Mouse (Mus musculus) stomach, postnatal 0 days (tissue): ENCODE measurements at regions not wholly inside any gene's neighbourhood (a gene's known extent, or its start where the extent isn't known, plus 50 kb on each side); places are given as distances from the start of the nearest gene placed in this dataset.

ENCODE experiments used
- ATAC-seq: fragments of 200-750 bp; cut with Nextera tagmentation; 2 replicates; pipeline ENCODE4 v1.8.0; 2017; ENCODE audit not compliant: low FRiP score, low TSS enrichment
- DNase-seq: peaks from one replicate; pipeline ENCODE4 v3.0.0-alpha.2; 2016; ENCODE audit warnings: low spot score
- H3K27ac ChIP-seq: fragments of 300-500 bp; sonication (generic); replicated peaks from 2 replicates; pipeline ENCODE4 v1.5.1; 2014; ENCODE audit warnings: mild to moderate bottlenecking, control low read depth
- H3K27me3 ChIP-seq: fragments of 300-500 bp; sonication (generic); 2 replicates; pipeline ENCODE4 v1.6.1; 2014; ENCODE audit warnings: low read length; ENCODE audit not compliant: control insufficient read depth, insufficient read depth
- H3K36me3 ChIP-seq: fragments of 300-500 bp; sonication (generic); 2 replicates; pipeline ENCODE4 v1.6.1; 2014; ENCODE audit warnings: low read length, mixed read lengths; ENCODE audit not compliant: control insufficient read depth, insufficient read depth
- H3K4me1 ChIP-seq: fragments of 300-500 bp; sonication (generic); replicated peaks from 2 replicates; pipeline ENCODE4 v1.6.1; 2014; ENCODE audit warnings: antibody characterized with exemption; ENCODE audit not compliant: control insufficient read depth, insufficient read depth
- H3K4me2 ChIP-seq: fragments of 300-500 bp; sonication (generic); replicated peaks from 2 replicates; pipeline ENCODE4 v1.6.1; 2014; ENCODE audit warnings: low read depth, mild to moderate bottlenecking, control low read depth, moderate library complexity
- H3K4me3 ChIP-seq: fragments of 300-500 bp; sonication (generic); 2 replicates; pipeline ENCODE4 v1.5.1; 2014; ENCODE audit warnings: low read depth, low read length, control low read depth
- H3K9ac ChIP-seq: fragments of 300-500 bp; sonication (generic); 2 replicates; pipeline ENCODE4 v1.6.1; 2014; ENCODE audit warnings: mild to moderate bottlenecking, low read length, control low read depth, mixed read lengths
- H3K9me3 ChIP-seq: fragments of 300-500 bp; sonication (generic); 2 replicates; pipeline ENCODE4 v1.6.1; 2016; ENCODE audit warnings: low read length; ENCODE audit not compliant: control insufficient read depth
- CTCF ChIP-seq: IDR thresholded peaks from 2 replicates; pipeline ENCODE4 v1.5.1; 2016; ENCODE audit warnings: antibody characterized with exemption, low read depth, mild to moderate bottlenecking, moderate library complexity
- EP300 ChIP-seq: optimal IDR thresholded peaks from 2 replicates; pipeline ENCODE3; 2016; ENCODE audit warnings: antibody characterized with exemption
- WGBS: fragments of 180-500 bp; shearing (Covaris S2); extraction: QIAGEN DNeasy Blood & Tissue Kit; methylation state at CpG from one replicate; pipeline ENCODE4 v1.1.7; 2014; 5-methylcytosine and 5-hydroxymethylcytosine counted together

DNA sequence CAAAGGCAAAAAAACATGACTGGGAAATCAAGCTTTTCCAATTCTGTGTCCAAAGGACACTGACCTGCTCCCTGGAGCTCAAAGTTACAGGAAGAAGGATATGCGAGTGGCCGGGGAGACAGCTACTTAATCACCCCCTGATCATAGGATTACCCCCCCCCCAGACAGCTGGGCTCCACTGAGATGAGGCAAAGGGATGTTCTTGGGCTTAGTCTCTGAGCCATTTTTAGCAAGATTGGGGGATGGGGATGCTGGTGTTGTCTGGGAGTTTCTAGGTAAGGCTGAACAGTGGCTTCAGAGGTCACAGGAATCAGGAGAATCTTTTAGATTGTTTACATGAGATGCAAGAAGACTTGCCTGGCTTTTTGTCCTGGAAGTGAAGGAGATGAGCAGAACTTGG is 597.6 kb downstream of the Tbc1d22a start:
- DNase-seq, result no peak
- no peaks in the 10 kb centered on the region for H3K27me3 ChIP-seq
- WGBS, result 43% methylated on average over 2 of the region's 2 CpGs

GRCm38 (mm10) chr15:86814808-86815421 is 600.7 kb downstream of the Tbc1d22a start:
- no peak for DNase-seq
- TF ChIP-seq CTCF, result no peak
- TF ChIP-seq EP300, result no peak
- no peak for ATAC-seq

More for the DNA sequence above, 597.6 kb downstream of the Tbc1d22a start:
- ATAC-seq, result no peak
- no peak overlapping the region for H3K27ac ChIP-seq
- no peaks in the 10 kb centered on the region for H3K4me1 ChIP-seq
- no peak overlapping the region for H3K4me2 ChIP-seq
- H3K4me3 ChIP-seq, result no peak overlapping the region
- no peaks in the 10 kb centered on the region for H3K9me3 ChIP-seq
- TF ChIP-seq EP300 (no peak), CTCF (no peak)
- H3K9ac ChIP-seq, result no peak overlapping the region
- no peaks in the 10 kb centered on the region for H3K36me3 ChIP-seq

GRCm38 (mm10) chr15:86835996-86836395 is 621.7 kb downstream of the Tbc1d22a start:
- Histone ChIP-seq H3K4me2 (no peak overlapping the region), H3K4me3 (no peak overlapping the region), H3K9me3 (no peaks in the 10 kb centered on the region), H3K27ac (no peak overlapping the region), H3K27me3 (no peaks in the 10 kb centered on the region), H3K9ac (no peak overlapping the region), H3K4me1 (no peaks in the 10 kb centered on the region), H3K36me3 (no peaks in the 10 kb centered on the region)
- no peak for ATAC-seq
- no peak for TF ChIP-seq EP300
- no peak for TF ChIP-seq CTCF
- no peak for DNase-seq
- 31% methylated on average over 6 of the region's 6 CpGs for WGBS

More at GRCm38 (mm10) chr15:86814808-86815421, 600.7 kb downstream of the Tbc1d22a start:
- Histone ChIP-seq H3K4me2 (no peak overlapping the region), H3K27me3 (no peaks in the 10 kb centered on the region), H3K27ac (no peak overlapping the region), H3K36me3 (no peaks in the 10 kb centered on the region), H3K4me3 (no peak overlapping the region), H3K9me3 (no peaks in the 10 kb centered on the region), H3K9ac (no peak overlapping the region), H3K4me1 (no peaks in the 10 kb centered on the region)
- 65% methylated on average over 8 of the region's 8 CpGs for WGBS

DNA sequence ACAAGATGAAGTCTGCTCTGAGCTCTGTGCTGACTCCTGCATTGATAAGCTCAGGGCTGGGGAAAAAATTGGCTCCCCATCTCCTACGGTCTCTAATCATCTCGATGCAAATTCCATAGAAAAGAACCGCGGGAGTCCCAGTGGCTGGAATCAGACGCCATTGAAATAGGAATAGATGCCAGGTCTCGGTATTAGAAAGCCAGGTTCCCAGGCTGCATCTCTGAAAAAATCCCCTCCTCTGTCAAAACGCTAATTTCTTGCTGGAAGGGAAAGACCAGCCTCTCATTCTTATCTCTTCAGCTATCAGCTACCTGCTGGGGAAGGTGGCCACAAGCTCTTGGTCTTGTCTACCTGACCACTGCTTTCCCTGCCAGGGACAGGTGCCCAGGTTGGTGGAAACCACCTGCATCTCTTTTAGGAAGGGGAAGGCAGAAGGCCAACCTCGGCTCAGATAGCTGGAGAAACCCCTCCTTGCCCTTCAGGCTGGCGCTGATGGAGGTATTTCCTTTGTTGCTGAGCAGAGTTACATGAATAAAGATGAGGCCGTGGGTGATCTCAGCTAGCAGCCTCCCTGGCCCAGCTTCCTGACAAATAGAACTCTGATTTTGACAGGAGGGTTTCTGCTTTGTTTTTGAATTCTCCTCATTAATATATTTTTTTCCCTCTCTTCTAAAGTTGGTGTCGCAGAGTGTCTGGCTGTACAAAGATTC is 638.1 kb downstream of the Tbc1d22a start:
- no peak overlapping the region for H3K9ac ChIP-seq
- H3K9me3 ChIP-seq, result no peaks in the 10 kb centered on the region
- no peaks in the 10 kb centered on the region for H3K27me3 ChIP-seq
- TF ChIP-seq EP300 (no peak), CTCF (no peak)
- ATAC-seq (no peak), DNase-seq (no peak)
- no peaks in the 10 kb centered on the region for H3K36me3 ChIP-seq
- no peak overlapping the region for H3K27ac ChIP-seq
- H3K4me3 ChIP-seq, result no peak overlapping the region
- H3K4me2 ChIP-seq, result no peak overlapping the region
- 55% methylated on average over 11 of the region's 11 CpGs for whole genome bisulfite sequencing
- no peaks in the 10 kb centered on the region for H3K4me1 ChIP-seq

- no peak overlapping the region for H3K27ac ChIP-seq
- no peak overlapping the region for H3K9ac ChIP-seq
- ATAC-seq (no peak), DNase-seq (no peak)
- no peaks in the 10 kb centered on the region for H3K9me3 ChIP-seq
- no peaks in the 10 kb centered on the region for H3K36me3 ChIP-seq
- no peak overlapping the region for H3K4me2 ChIP-seq
- TF ChIP-seq CTCF, result no peak
- TF ChIP-seq EP300, result no peak
- no peaks in the 10 kb centered on the region for H3K4me1 ChIP-seq
- 20% methylated on average over 3 of the region's 3 CpGs for WGBS
- no peaks in the 10 kb centered on the region for H3K27me3 ChIP-seq
- no peak overlapping the region for H3K4me3 ChIP-seq
These were observed 644.2 kb downstream of the Tbc1d22a start for GRCm38 (mm10) chr15:86858356-86858906.

GRCm38 (mm10) chr15:86875721-86876309 is 661.6 kb downstream of the Tbc1d22a start:
- Histone ChIP-seq H3K9ac (no peak overlapping the region), H3K9me3 (no peaks in the 10 kb centered on the region), H3K4me2 (no peak overlapping the region), H3K27me3 (no peaks in the 10 kb centered on the region), H3K36me3 (no peaks in the 10 kb centered on the region), H3K4me3 (no peak overlapping the region), H3K27ac (no peak overlapping the region), H3K4me1 (no peaks in the 10 kb centered on the region)
- ATAC-seq (no peak), DNase-seq (no peak)
- no peak for TF ChIP-seq CTCF
- 15% methylated on average over 7 of the region's 7 CpGs for WGBS
